Mouse (Mus musculus) intestine, postnatal 0 days (tissue): ENCODE measurements around the gene Batf. TPM values are rescaled to one million over a fixed set of nuclear protein-coding genes. Genes with fewer than 3 reads are reported as not detected.
A peak's percentile ranks its signal among the peaks of the same experiment; 100 is the strongest.
"Not testable (repeated sequence)": the region's sequence is repeated elsewhere in the genome, so short reads cannot be mapped to it uniquely, and the experiment has no call there.

Source experiments
- ATAC-seq: fragments of 200-750 bp; cut with Nextera tagmentation; 2 replicates; pipeline ENCODE4 v1.8.0; 2017; ENCODE audit warnings: mild to moderate bottlenecking, moderate TSS enrichment, moderate library complexity
- H3K27ac ChIP-seq: fragments of 300-500 bp; sonication (generic); 2 replicates; pipeline ENCODE4 v1.5.1; 2014; ENCODE audit warnings: mild to moderate bottlenecking, low read depth, low read length, moderate library complexity
- H3K27me3 ChIP-seq: fragments of 300-500 bp; sonication (generic); replicated peaks from 2 replicates; pipeline ENCODE4 v1.6.1; 2014; ENCODE audit warnings: low read length, mixed read lengths; ENCODE audit not compliant: control insufficient read depth, insufficient read depth
- H3K36me3 ChIP-seq: fragments of 300-500 bp; sonication (generic); 2 replicates; pipeline ENCODE4 v1.6.1; 2014; ENCODE audit warnings: mild to moderate bottlenecking, moderate library complexity; ENCODE audit not compliant: control insufficient read depth, insufficient read depth
- H3K4me1 ChIP-seq: fragments of 300-500 bp; sonication (generic); replicated peaks from 2 replicates; pipeline ENCODE4 v1.6.1; 2014; ENCODE audit warnings: antibody characterized with exemption, low read length, mixed read lengths; ENCODE audit not compliant: control insufficient read depth, insufficient read depth
- H3K4me2 ChIP-seq: fragments of 300-500 bp; sonication (generic); replicated peaks from 2 replicates; pipeline ENCODE4 v1.6.1; 2014; ENCODE audit warnings: low read depth, mild to moderate bottlenecking, moderate library complexity
- H3K4me3 ChIP-seq: fragments of 300-500 bp; sonication (generic); 2 replicates; pipeline ENCODE4 v1.5.1; 2014; ENCODE audit warnings: low read depth, low read length
- H3K9ac ChIP-seq: fragments of 300-500 bp; sonication (generic); 2 replicates; pipeline ENCODE4 v1.6.1; 2014; ENCODE audit warnings: mild to moderate bottlenecking, low read depth, low read length
- H3K9me3 ChIP-seq: fragments of 300-500 bp; sonication (generic); 2 replicates; pipeline ENCODE4 v1.6.1; 2016; ENCODE audit warnings: mixed run types; ENCODE audit not compliant: control insufficient read depth
- CTCF ChIP-seq: sonication (generic); IDR thresholded peaks from 2 replicates; pipeline ENCODE4 v1.5.1; 2016; ENCODE audit warnings: low read depth, mild to moderate bottlenecking, control low read depth, antibody characterized with exemption, moderate library complexity
- WGBS: fragments of 180-500 bp; shearing (Covaris S2); extraction: QIAGEN DNeasy Blood & Tissue Kit; methylation state at CpG from one replicate; pipeline ENCODE4 v1.1.7; 2014; 5-methylcytosine and 5-hydroxymethylcytosine counted together
- polyA plus RNA-seq: library from polyadenylated mRNA; unstranded; fragments of >200 nt; fragmentation: Nextera tagmentation; extraction: Ambion mirVana; gene quantifications from 2 replicates; pipeline ENCODE4 v1.2.1, GENCODE M21; 2015

The Batf gene
- polyA plus RNA-seq, 1 experiment from 2014 or later: 2.5 TPM

GRCm38 (mm10) chr12:85696436-85696835 lies 10.0 kb downstream of the Batf start:
- Histone ChIP-seq H3K27ac (peak overlapping the region; percentile 15), H3K4me2 (no peak overlapping the region), H3K4me1 (0 out of 2 replicates have a peak, but pooled peaks cover 5% of the 10 kb centered on the region), H3K9ac (no peak overlapping the region), H3K27me3 (no peaks in the 10 kb centered on the region), H3K36me3 (no peaks in the 10 kb centered on the region), H3K9me3 (no peaks in the 10 kb centered on the region), H3K4me3 (no peak overlapping the region)
- TF ChIP-seq CTCF: no peak
- ATAC-seq: no peak
- WGBS: 64% methylated on average over 5 of the region's 5 CpGs

- not testable (repeated sequence) for H3K27ac ChIP-seq, H3K9ac ChIP-seq, H3K4me3 ChIP-seq, H3K4me1 ChIP-seq, H3K9me3 ChIP-seq, H3K36me3 ChIP-seq, H3K27me3 ChIP-seq
- peak; percentile 76 for ATAC-seq
- WGBS: 20% methylated on average over 9 of the region's 37 CpGs
- peak overlapping the region; percentile 41 for H3K4me2 ChIP-seq
Observed at GRCm38 (mm10) chr12:85698179-85698578, 11.7 kb downstream of the Batf start.

- H3K27me3 ChIP-seq: no peaks in the 10 kb centered on the region
- peaks cover 12% of the 10 kb centered on the region for H3K4me1 ChIP-seq
- TF ChIP-seq CTCF: no peak
- H3K36me3 ChIP-seq: no peaks in the 10 kb centered on the region
- no peak overlapping the region for H3K27ac ChIP-seq
- 84% methylated on average over 6 of the region's 6 CpGs for WGBS
- no peak overlapping the region for H3K9ac ChIP-seq
- no peak overlapping the region for H3K4me3 ChIP-seq
- no peaks in the 10 kb centered on the region for H3K9me3 ChIP-seq
- no peak for ATAC-seq
- no peak overlapping the region for H3K4me2 ChIP-seq
Observed at GRCm38 (mm10) chr12:85700191-85700841, 13.8 kb downstream of the Batf start.

DNA sequence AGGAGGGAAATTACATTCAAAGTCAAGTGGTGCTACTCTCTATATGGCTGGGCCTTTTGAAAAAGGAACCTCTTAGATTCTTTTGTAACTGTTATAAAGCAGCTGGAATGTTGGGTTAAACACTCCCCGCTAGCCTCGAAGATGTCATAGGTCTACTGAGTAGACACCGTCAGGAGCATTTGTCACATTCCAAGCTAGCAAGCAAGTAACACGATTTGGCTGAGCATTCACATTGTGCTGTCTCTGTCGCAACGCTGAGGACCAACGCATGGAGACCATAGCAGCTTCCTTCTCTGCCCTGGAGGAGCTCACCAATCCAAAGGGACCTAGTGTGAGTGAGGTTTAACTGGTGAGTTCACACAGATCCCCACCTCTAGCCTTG lies 14.4 kb downstream of the Batf start:
- H3K9me3 ChIP-seq: no peaks in the 10 kb centered on the region
- no peak for TF ChIP-seq CTCF
- no peak overlapping the region for H3K27ac ChIP-seq
- WGBS: 78% methylated on average over 7 of the region's 7 CpGs
- H3K4me3 ChIP-seq: no peak overlapping the region
- ATAC-seq: no peak
- no peaks in the 10 kb centered on the region for H3K36me3 ChIP-seq
- H3K27me3 ChIP-seq: no peaks in the 10 kb centered on the region
- no peak overlapping the region for H3K4me2 ChIP-seq
- H3K9ac ChIP-seq: no peak overlapping the region
- H3K4me1 ChIP-seq: peaks cover 12% of the 10 kb centered on the region

DNA sequence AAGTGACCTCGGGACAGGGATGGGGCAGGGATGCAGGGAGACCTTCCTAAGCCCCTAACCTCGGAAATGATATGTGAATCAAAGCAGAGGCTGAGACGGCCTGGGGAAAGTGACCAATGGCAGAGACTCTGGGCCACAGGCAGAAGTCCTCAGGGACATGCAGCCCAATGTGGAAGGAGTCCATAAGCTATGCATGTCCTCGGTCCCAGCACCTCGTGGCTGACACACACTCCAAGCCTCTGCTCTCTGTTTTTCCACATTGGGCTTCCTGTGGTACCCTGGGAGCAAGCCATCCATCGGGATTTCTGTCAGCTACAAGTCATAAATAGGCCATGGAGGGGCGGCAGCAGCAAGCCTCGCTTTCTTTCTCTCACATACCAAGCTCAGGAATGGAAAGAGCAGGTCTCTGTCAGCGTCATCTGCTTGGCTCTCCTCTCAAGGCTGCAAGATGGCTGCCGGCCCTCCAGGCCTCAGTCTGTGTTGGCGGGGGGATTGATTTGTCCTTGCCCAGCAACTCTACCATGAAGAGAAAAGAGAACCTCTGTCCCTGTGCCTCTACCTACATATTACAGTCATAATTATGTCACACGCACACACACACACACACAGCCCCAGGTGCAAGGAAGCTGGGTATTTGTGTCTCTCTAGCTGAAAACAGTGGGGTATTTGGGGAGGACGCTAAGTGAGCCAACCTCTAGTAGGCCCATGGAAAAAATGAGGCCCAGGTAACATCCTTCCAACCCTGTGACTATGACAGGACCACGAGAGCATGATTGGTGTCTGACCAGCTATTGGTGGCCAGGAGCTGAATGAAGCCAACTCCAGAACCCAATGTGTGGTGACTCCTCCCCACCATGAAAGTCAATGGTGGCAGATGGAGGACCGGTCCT lies 15.9 kb downstream of the Batf start:
- Histone ChIP-seq H3K4me2 (no peak overlapping the region), H3K4me3 (no peak overlapping the region), H3K4me1 (peaks cover 7% of the 10 kb centered on the region), H3K36me3 (no peaks in the 10 kb centered on the region), H3K27me3 (no peaks in the 10 kb centered on the region), H3K9ac (no peak overlapping the region), H3K9me3 (no peaks in the 10 kb centered on the region), H3K27ac (no peak overlapping the region)
- 82% methylated on average over 15 of the region's 15 CpGs for WGBS
- TF ChIP-seq CTCF: no peak
- no peak for ATAC-seq

DNA sequence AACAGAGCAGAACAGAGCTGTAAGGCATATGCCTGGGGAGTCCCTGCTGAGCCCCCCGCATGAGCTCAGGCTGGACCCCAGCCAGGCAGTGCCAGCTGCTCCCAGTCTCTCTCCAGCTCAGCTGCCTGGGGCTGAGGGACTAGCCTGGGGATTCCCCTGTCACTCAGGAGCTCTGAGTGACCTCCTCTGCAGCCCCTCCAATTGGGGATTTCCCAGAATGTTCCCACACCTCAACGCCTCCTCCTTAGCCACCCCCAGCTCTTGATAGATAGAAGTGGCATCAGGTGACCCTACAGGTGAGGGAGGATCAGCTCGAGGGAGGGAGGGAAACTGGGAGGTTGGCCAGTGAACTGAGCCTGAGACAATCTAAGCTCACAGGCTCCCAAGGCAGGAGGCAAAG lies 17.0 kb downstream of the Batf start:
- Histone ChIP-seq H3K4me3 (no peak overlapping the region), H3K36me3 (no peaks in the 10 kb centered on the region), H3K27ac (no peak overlapping the region), H3K9ac (no peak overlapping the region), H3K27me3 (no peaks in the 10 kb centered on the region), H3K9me3 (no peaks in the 10 kb centered on the region), H3K4me1 (peaks cover 7% of the 10 kb centered on the region), H3K4me2 (no peak overlapping the region)
- ATAC-seq: no peak
- no peak for TF ChIP-seq CTCF
- WGBS: 70% methylated on average over 3 of the region's 3 CpGs
